Mouse (Mus musculus): Measurements from ENCODE around the gene Zrsr2. TPM values are rescaled to one million over a fixed set of nuclear protein-coding genes. Genes with fewer than 3 reads are reported as not detected.

Gene Zrsr2
- polyA plus RNA-seq, 1 experiment from 2014 or later, result 51.3 TPM

DNA sequence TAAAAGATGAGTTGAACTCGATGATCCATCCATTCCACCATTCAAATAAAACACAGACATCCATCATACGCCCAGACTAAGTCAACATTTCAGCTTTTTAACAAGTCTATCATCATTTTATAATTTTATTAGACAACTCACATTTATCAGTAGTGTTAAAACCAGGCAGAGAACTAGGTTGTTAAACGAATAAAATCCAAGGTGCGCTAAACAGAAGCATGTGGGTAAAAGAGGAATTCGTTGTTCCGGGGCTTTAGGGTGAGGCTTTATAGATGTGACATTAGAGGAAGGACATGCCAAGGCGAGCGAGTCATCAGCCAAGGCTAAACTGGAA is 50.5 kb downstream of the Zrsr2 start:
- 26% methylated on average over 8 of the region's 8 CpGs for WGBS
- Histone ChIP-seq H3K4me2 (ENCODE audit: low read depth, low read length) (peak overlapping the region; percentile 50), H3K9ac (replicated peaks; ENCODE audit: low read depth, low read length) (peak overlapping the region; percentile 51; the same call in 1 of the 2 replicates), H3K9me3 (ENCODE audit: control insufficient read depth, low read length) (no peaks in the 10 kb centered on the region), H3K27me3 (ENCODE audit: control insufficient read depth, insufficient read depth, low read length) (no peaks in the 10 kb centered on the region), H3K36me3 (ENCODE audit: control insufficient read depth, insufficient read depth, low read length) (no peaks in the 10 kb centered on the region), H3K4me1 (ENCODE audit: control insufficient read depth, insufficient read depth, low read length) (no peaks in the 10 kb centered on the region), H3K4me3 (ENCODE audit: low read depth, low read length) (peak overlapping the region; percentile 58), H3K27ac (ENCODE audit: low read depth, low read length) (peak overlapping the region; percentile 80)
- no peak for ATAC-seq (ENCODE audit: low read depth)

DNA sequence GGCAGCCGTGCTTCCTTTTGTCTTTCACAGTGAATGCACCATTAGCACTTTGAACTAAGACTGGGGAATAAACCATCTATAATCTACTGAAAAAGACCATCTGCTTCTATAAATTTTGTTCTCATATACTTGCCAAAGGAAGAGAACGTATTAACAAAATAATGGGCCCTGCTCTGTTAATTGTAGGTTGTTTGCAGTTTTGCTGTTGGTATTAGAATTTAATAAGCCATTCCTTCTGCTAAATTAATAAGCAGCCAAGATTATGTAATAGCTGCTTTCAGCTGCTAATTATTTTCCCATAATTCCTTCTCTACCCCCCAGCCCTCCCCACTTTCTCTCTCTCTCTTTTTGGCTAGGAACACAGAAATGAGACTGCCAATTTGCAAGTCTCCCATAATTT is 51.6 kb downstream of the Zrsr2 start:
- Histone ChIP-seq H3K27ac (ENCODE audit: low read depth, low read length) (no peak overlapping the region), H3K36me3 (ENCODE audit: control insufficient read depth, insufficient read depth, low read length) (no peaks in the 10 kb centered on the region), H3K27me3 (ENCODE audit: control insufficient read depth, insufficient read depth, low read length) (no peaks in the 10 kb centered on the region), H3K4me3 (ENCODE audit: low read depth, low read length) (no peak overlapping the region), H3K9me3 (ENCODE audit: control insufficient read depth, low read length) (no peaks in the 10 kb centered on the region), H3K4me2 (ENCODE audit: low read depth, low read length) (no peak overlapping the region), H3K4me1 (ENCODE audit: control insufficient read depth, insufficient read depth, low read length) (no peaks in the 10 kb centered on the region), H3K9ac (replicated peaks; ENCODE audit: low read depth, low read length) (no peak overlapping the region)
- ATAC-seq (ENCODE audit: low read depth), result no peak
- 58% methylated on average over 2 of the region's 2 CpGs for WGBS

DNA sequence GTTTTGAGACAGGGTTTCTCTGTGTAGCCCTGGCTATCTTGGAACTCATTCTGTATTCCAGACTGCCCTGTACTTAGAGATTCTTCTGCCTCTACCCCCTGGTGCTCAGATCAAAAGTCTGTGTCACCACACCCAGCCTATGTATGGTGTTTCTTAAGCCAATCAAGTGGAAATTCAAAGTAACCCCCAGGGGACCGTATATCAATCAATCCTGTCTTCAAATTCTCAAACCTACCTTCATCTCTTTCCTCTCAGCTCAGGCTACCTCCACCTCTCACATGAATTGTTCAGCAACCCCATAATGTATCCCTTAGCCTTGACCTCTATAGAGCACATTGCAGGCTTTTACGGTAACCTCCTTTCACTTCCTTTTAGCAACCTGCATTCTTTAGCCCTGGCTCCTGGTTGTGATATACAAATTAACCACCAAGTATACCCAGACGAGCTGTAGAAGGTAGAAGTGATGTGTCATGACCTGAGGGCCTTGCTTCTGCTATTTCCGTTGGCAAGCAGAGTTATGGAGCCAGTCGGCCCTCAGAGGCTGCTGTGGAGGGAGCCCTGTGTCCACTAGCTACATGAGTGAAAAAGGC is 58.9 kb downstream of the Zrsr2 start:
- H3K4me3 ChIP-seq (ENCODE audit: low read depth, low read length), result no peak overlapping the region
- no peak overlapping the region for H3K9ac ChIP-seq (replicated peaks; ENCODE audit: low read depth, low read length)
- H3K9me3 ChIP-seq (ENCODE audit: control insufficient read depth, low read length), result no peaks in the 10 kb centered on the region
- H3K4me2 ChIP-seq (ENCODE audit: low read depth, low read length), result no peak overlapping the region
- no peak for ATAC-seq (ENCODE audit: low read depth)
- no peak overlapping the region for H3K27ac ChIP-seq (ENCODE audit: low read depth, low read length)
- 64% methylated on average over 5 of the region's 5 CpGs for WGBS
- H3K27me3 ChIP-seq (ENCODE audit: control insufficient read depth, insufficient read depth, low read length), result no peaks in the 10 kb centered on the region
- H3K4me1 ChIP-seq (ENCODE audit: control insufficient read depth, insufficient read depth, low read length), result no peaks in the 10 kb centered on the region
- no peaks in the 10 kb centered on the region for H3K36me3 ChIP-seq (ENCODE audit: control insufficient read depth, insufficient read depth, low read length)

DNA sequence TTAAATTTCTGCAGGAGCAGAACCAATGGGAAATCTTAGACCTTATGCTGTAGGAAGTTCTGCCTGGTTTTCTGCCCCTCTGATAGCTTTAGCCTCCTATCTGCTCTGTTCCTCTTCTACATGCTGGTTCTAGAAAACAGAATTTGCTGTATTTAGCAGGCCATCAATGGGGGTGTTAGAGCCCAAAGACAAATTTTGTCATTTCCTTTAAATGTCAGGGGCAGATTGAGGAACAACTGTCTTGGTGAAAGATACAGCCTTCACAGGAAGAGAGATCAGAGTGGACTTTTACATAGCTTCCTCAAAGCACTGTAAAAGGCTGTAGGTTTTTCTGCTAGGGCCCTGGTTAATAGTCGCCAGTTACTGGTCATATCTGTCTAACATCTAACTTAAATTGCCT is 61.1 kb downstream of the Zrsr2 start:
- no peak for ATAC-seq (ENCODE audit: low read depth)
- H3K27me3 ChIP-seq (ENCODE audit: control insufficient read depth, insufficient read depth, low read length), result no peaks in the 10 kb centered on the region
- no peaks in the 10 kb centered on the region for H3K9me3 ChIP-seq (ENCODE audit: control insufficient read depth, low read length)
- no peak overlapping the region for H3K27ac ChIP-seq (ENCODE audit: low read depth, low read length)
- H3K4me1 ChIP-seq (ENCODE audit: control insufficient read depth, insufficient read depth, low read length), result no peaks in the 10 kb centered on the region
- no peak overlapping the region for H3K9ac ChIP-seq (replicated peaks; ENCODE audit: low read depth, low read length)
- no peak overlapping the region for H3K4me3 ChIP-seq (ENCODE audit: low read depth, low read length)
- 83% methylated on average over 1 of the region's 1 CpGs for WGBS
- H3K36me3 ChIP-seq (ENCODE audit: control insufficient read depth, insufficient read depth, low read length), result no peaks in the 10 kb centered on the region
- H3K4me2 ChIP-seq (ENCODE audit: low read depth, low read length), result no peak overlapping the region

DNA sequence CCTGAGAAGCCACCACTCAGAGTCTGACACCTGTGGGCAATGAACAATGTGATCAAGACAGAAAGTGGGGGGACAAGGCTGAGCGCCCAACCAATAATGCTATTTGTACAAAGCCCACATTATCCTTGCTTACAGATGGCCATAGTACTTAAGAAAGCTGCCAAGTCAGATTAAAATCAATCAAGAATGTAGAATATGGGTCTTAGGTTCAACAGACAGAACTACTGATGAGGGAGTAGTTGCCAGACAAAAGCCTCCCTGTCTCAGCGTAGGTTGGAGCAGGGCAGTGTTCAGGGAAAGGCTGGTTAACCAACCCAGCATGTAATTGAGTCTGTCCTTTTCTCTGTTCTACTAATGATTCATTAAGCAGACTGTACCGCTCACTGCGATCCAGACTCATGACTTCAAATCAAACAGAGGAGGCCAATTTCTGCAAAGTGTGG is 72.9 kb downstream of the Zrsr2 start:
- 49% methylated on average over 4 of the region's 4 CpGs for whole genome bisulfite sequencing
- Histone ChIP-seq H3K4me3 (ENCODE audit: low read depth, low read length) (no peak overlapping the region), H3K27ac (ENCODE audit: low read depth, low read length) (no peak overlapping the region), H3K9me3 (ENCODE audit: control insufficient read depth, low read length) (no peaks in the 10 kb centered on the region), H3K9ac (replicated peaks; ENCODE audit: low read depth, low read length) (no peak overlapping the region), H3K4me1 (ENCODE audit: control insufficient read depth, insufficient read depth, low read length) (no peaks in the 10 kb centered on the region), H3K36me3 (ENCODE audit: control insufficient read depth, insufficient read depth, low read length) (no peaks in the 10 kb centered on the region), H3K4me2 (ENCODE audit: low read depth, low read length) (no peak overlapping the region), H3K27me3 (ENCODE audit: control insufficient read depth, insufficient read depth, low read length) (no peaks in the 10 kb centered on the region)
- ATAC-seq (ENCODE audit: low read depth), result peak; percentile 68; the same call in 1 of the 2 replicates

Other genes starting within 250 kb of the Zrsr2 start
- 3.6 and 6.2 TPM in 2 replicates for gene Rnf138rt1, start 197.3 kb downstream of the Zrsr2 start, polyA plus RNA-seq (2014; fragmentation: Nextera tagmentation; extraction: Ambion mirVana)
- gene Ap1s2, start 49.6 kb downstream of the Zrsr2 start, polyA plus RNA-seq (2014; fragmentation: Nextera tagmentation; extraction: Ambion mirVana), result 136 and 198 TPM in 2 replicates
- gene Car5b, start 69.3 kb upstream of the Zrsr2 start, polyA plus RNA-seq (2014; fragmentation: Nextera tagmentation; extraction: Ambion mirVana), result 0.76 and 0.91 TPM in 2 replicates
- gene Siah1b, start 117.8 kb upstream of the Zrsr2 start, polyA plus RNA-seq (2014; fragmentation: Nextera tagmentation; extraction: Ambion mirVana), result 17.3 and 17.8 TPM in 2 replicates
- not detected in 2 replicates for gene Cltrn, start 130.2 kb upstream of the Zrsr2 start, polyA plus RNA-seq (2014; fragmentation: Nextera tagmentation; extraction: Ambion mirVana)
- gene Ace2, start 180.7 kb upstream of the Zrsr2 start, polyA plus RNA-seq (2014; fragmentation: Nextera tagmentation; extraction: Ambion mirVana), result 0.16 TPM in 1 of 2 replicates, not detected in the other

All from neural tube, embryonic 14.5 days (tissue).